Mouse (Mus musculus) cerebellum, adult 11-12 months (tissue): ENCODE data around the gene Gsg1.

Source experiments
- DNase-seq: peaks from one replicate; pipeline ENCODE4 v3.0.0; 2022

Gene Gsg1

GRCm38 (mm10) chr6:135203737-135204136, 50.4 kb downstream of the Gsg1 start:
- DNase-seq, result peak; percentile 28

DNA sequence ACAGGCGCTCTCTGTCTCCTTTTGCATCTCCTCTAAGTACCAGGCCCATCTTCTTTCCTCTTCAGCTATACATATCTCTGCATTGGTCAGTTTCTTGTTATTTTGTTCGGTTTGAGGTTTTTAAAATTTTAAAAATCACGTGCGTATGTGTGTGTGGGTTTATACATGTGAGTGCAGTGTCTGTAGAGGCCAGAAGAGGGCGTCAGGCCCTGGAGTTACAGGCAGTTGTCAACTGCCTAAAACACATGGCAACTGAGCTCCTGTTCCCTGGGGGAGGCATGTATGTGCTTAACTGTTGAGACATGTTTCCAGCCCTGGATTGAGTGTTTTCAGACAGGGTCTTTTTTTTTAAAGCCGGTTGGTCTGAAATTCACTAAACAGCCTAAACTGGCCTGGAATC, 51.5 kb downstream of the Gsg1 start:
- DNase-seq, result no peak

DNA sequence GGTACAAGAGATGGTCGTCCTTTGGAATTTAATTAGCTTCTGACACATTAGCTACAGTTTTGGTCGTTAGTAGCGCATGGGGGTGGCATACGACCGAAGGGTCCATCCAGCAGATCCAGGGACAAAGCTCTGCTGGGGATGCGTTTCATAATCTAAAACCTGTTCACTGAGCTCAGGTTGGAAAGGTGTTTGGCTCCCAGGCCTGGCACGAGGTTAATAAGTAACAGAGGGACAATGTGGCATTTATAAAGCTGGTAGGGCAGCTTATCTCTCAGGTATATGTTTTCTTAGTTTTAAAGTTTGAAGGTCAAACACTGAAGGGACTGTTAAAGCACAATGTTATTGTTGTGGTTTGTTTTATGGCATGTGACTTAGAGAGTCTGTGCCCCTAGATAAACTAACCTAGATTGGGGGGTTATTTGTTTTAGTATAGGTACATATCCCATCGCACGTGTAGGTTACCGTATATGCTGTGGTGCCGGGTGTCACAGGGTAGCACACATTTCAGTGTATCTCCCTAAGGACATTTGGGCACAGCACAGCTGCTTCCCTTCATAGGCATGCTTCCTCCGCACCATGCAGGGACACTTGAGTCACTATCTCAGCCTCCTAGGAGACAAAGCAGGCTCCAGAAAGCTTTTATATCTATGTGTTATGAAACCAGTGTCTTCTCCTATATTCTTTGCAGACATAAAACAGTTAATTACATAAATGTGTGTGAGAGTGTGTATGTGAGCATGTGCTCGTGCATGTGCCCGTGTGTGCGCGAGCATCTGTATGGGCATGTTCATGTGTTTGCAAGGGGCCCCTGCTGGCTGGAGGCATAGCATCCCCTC, 53.8 kb downstream of the Gsg1 start:
- no peak for DNase-seq

- DNase-seq, result no peak
Measured at GRCm38 (mm10) chr6:135198726-135199125, 55.4 kb downstream of the Gsg1 start.

DNA sequence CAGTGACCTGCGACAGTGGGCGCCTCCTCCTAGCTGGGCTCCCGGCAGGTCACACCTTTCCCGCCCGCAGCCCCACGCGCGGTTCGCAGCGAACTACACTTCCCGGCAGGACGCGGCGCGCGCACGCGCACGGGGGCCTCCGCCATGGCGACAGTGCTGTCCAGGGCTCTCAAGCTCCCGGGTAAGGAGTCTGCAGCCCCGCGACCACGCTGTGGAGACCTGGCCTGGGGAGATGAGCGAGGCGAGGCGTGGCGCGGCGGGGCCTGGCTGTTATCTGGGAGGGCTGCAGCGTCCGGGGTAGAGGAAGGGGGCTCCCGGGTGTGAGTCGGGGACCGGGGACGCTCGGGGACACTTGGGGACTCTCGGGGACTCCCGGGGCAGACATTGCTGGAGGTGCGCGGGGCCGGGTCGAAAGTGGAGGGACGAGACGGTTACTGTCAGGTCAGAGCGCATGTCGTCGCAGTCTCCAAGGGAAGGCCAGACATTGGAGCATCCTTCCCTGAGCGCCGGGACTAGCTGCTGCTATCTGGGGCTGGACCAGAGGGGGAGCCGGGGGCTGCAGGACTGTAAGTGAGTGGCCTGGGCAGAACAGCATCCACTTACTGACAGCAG, 56.1 kb downstream of the Gsg1 start, which contains the start of the genes Fam234b and Hebp1:
Gene Fam234b, plus strand, starts transcription at position 57 of the 612 bp plus-strand sequence.
Gene Hebp1, minus strand, starts transcription at position 102 of the 612 bp plus-strand sequence.
- peak; percentile 89 for DNase-seq

DNA sequence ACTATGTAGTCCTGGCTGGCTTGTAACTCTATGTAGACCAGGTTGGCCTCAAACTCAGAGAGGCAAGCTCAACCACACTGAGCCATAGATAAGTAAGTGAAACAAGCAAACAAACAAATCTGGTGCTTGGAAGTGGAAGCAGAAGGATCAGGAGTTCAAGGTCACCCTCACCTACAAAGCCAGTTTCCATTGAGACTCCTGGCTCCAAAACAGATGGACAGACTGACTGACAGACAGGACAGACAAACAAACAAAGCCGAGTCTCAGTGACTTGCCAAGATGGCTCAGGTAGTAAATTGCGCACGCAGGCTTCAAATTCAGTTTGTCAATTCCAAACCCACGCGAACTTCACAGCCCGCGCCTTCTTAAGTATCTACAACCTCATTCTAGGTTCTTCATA, 56.7 kb downstream of the Gsg1 start:
- DNase-seq, result no peak

- no peak for DNase-seq
Measured at GRCm38 (mm10) chr6:135196707-135197106, 57.4 kb downstream of the Gsg1 start.

- DNase-seq, result no peak
Measured at GRCm38 (mm10) chr6:135194907-135195306, 59.2 kb downstream of the Gsg1 start.

DNA sequence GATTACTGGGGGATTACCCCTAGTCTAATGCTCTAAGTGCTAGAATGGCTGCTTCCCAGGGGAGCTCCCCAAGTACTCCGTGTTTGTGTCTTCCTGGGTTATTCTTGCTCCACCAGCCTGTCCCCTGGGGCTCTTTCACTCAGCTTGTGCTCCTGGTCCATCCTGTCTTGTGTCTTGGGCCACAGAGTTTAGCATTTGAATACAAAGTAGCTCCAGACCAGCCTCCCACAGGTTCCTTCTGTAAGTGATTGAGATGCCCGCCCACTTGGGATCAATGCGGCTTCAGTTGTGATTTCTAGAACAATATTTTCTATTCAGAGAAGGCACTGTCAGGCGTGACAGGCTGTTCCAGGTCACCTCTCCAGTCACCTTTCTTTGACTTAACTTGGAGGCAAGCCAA, 60.4 kb downstream of the Gsg1 start:
- no peak for DNase-seq

DNA sequence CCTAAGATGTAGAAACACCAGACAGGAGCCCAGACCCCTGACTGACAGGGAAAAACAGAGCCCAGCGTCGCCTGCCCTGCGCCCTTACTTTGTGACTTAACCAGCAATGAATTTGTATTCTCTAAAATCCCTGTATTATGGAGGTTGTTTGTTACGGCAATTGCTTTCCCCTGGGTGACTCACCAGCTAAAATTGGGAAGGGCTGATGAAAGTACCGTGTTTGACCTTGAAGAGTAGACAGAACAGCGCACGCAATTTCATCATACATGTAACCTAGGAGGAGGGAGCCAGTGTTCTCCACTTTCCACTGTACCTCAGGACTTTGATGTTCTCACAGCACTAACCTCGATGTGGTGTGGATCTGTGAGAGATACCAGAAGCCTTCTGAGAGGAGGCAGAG, 61.2 kb downstream of the Gsg1 start:
- DNase-seq, result no peak

DNA sequence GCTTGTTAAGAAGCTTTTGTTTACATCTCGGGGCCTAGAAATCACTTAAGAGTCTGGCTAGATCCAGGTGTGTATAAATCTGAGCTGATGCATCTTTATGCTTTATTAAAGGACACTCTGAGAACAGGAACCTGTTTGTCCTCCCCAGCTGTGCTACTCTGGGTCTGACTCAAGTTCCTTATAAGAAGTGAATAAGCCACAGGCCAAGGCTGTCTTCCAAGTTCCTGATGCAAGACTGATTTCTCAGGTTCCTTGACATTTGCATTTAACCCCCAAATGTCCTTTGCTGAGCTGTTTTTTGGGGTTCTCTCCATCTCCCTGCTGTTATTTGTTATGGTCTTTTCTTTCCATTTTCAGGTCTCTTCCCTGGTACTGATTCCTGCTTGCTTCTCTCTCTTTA, 62.2 kb downstream of the Gsg1 start:
- DNase-seq, result no peak

DNA sequence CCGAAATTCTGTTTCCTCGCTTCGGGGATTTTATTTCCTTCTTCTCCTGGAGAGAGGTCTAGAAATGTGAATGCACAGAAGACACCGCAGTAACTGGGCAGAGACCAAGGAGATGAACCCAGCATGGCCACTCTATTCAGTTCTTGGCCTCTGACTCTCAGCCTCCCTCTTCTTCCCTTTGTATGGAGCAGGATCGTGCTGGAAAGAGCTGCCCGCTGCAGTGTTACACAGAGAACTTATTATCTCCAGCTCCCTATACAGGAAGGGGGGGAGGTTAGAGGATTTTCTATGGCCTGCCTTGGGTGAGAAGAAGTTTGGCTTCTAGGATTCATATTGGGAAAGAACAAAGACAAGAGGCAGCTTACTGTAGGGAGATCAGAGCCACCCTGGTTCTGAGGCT, 64.0 kb downstream of the Gsg1 start:
- no peak for DNase-seq

DNA sequence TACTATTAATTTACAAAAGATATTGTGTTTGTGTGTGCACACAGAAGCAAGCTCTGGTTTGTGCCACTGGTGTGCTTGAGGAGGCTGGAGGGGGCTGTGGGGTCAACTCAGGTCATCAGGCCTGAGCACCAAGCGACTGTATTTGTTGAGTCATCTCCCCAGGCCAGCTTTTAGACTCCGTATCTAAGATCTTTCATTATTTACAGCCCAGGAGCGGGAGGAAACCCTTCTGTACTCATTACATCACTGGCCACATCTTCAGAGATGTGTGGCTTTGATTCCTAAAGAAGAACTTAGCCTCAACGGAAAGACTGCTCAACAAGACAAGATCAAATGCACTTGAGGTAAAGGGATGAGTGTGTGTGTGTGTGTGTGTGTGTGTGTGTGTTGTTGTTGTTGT, 65.5 kb downstream of the Gsg1 start:
- no peak for DNase-seq
